Mouse (Mus musculus) embryo, embryonic 11.5 days (tissue): ENCODE measurements around the gene Capn12.
"Not testable (repeated sequence)": the region's sequence is repeated elsewhere in the genome, so short reads cannot be mapped to it uniquely, and the experiment has no call there.

Experiments used
- DNase-seq: peaks from one replicate; pipeline ENCODE4 v3.0.0-alpha.2; 2012; ENCODE audit warnings: low read depth, low spot score

The Capn12 gene

DNA sequence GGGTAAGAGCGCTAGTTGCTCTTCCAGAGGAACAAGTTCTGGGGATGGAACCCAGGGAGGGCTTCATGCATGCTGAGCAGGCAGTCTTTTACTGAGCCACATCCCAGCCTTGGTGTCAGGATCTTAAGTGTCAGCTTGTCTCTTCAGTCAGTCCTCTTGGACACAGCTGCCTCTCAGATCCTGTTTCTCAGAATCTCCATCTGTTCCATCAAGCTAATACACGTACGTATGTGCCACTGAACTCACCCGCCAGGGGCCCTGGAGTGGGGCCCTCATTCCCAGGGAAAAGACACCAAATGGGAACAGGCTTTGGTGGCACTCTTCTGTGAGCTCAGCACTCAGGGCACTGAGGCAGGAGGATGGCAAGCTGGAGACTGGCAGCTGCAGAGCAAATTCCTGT is 3.4 kb upstream of the Capn12 start:
- no peak for DNase-seq

DNA sequence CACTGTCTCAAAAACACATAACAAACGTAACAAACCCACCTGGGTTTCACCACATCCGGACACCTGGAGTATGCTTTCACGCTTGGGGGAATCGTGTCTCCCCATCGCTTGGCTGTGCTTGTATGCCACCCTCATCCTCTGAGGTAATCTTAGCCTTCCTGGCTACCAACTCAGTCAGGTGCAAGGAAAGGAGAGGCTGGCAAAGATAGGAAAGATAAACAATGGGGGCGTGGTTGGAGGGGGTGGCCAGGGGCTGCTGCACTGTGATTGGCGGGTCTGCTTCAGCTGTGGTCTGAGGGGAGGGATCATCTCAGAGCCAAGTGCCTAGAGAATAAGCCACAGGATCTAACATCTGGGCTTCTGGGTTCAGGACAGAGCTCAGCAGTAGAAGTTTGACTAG is 1.6 kb upstream of the Capn12 start:
- DNase-seq = no peak

DNA sequence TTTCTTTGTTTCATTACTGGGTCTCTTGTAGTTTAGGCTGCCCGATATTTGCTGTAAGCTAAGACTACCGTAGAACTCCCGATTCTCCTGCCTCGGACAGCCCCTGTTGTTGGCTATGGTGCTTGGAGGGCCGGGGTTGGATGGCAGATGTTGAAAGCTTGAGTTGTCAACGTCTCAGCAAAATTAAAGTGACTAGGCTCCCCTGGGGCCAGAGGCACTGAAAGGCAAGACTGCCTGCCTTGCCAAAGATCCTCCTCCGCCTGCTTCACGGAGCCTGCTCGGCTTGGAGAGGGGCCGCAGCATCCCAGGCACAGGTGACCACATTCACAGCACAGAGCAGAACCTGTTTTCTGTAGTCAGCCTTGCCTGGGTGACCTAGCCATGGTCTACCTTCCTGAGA is 668 bp upstream of the Capn12 start:
- DNase-seq = no peak

DNA sequence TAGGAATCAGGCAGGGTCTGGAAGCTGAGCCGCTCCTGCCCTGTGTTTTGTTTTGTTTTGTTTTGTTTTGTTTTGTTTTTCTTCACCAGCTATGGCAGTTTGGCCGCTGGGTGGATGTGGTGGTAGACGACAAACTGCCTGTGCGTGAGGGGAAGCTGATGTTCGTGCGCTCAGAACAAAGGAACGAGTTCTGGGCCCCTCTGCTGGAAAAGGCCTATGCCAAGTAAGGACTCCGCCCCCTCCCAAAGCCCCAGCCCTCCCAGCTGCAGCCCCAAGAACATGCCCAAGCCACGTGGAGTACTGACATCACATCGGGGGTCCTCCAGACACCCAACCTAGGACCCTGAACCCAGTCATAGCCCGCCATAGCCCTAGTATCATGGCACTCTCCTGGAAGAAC is 1.8 kb downstream of the Capn12 start:
- no peak for DNase-seq

DNA sequence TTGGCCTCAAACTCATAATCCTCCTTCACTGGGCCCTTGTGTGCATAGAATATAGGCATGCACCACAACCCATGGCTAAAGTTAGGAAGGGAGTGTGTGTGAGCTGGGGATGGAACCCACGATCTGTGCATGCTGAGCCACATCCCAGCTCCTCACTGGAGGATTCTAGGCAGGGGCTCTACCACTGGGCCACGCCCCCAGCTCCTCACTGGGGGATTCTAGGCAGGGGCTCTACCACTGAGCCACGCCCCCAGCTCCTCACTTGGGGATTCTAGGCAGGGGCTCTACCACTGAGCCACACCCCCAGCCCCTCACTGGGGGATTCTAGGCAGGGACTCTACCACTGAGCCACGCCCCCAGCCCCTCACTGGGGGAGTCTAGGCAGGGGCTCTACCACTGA is 2.5 kb downstream of the Capn12 start:
- DNase-seq = not testable (repeated sequence)

DNA sequence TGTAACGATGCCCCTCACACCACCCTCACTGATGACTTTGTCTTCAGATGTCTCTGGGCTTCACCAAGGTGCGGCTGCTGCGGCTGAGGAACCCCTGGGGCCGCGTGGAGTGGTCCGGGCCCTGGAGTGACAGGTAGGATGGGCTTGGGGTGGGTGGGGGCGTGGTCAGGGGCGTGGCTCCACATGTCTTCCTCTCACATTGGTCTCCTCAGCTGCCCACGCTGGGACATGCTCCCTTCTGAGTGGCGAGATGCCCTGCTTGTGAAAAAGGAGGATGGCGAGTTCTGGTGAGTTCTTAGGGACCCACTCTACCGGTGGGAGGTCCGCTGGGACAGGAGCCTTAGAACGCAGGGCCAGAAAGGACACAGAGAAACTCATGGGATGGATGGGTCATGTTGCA is 5.3 kb downstream of the Capn12 start:
- no peak for DNase-seq

DNA sequence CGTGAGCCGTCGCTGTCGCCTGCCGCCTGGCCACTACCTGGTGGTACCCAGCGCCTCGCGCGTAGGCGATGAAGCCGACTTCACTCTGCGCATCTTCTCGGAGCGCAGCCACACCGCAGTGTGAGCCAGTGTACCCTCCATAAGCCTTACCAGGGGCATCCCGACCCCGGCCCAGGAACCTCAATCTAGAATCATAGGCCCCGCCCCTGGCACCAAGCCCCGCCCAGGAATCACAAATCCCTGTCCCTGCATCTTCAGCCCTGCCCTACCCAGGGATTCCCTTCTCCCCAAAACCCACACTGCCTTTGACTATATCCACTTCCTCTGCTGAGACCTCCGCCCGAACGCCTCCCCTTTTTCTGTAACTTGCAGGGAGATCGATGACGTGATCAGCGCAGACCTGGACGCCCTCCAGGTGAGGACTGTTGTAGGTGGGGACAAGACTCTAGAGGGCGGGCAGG is 7.5 kb downstream of the Capn12 start:
- no peak for DNase-seq

DNA sequence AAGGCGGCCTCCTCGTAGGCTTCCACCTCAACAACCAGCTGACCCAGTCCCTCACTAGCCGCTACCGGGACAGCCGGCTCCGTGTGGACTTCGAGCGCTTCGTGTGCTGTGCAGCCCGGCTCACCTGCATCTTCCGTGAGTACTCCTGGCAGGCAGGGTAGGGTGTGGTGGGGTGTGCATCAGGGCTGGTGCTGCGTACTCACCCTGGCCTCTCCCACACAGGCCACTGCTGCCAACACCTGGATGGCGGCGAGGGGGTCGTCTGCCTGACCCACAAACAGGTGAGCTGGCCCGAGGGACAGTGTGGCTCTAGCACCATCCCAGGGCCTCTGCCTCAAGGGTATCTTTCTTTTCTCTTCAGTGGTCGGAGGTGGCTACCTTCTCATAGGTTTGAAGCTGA is 11.4 kb downstream of the Capn12 start:
- no peak for DNase-seq

DNA sequence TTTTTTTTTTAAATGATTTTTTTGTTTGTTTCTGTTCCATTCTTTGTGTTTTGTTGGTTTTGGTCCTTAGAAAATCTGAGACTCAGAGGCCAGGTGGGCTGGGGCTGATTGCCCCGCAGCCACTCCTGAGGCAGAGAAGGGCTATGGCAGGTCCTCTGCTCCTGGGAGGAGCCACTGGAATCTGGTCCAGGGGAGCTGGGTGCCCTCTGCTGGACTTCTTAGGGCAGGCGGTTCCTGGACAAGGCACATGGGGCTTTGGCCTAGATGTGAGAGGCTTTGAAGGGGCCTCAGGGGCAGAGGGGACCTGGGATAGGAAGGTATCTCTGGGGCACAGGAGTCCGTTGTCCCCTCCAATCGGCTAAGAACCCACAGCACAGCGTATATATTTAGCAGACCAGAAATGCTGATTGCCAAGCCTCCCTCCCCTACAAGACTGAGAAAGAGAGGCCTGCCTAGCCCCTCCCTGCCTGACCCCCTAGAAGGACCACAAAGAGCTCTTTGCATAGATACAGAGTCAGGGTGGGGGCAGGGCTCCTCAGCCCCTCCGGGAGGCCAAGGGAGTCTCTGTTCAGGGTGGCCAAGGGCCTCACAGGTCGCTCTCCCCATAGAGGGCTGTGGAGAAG is 12.5 kb downstream of the Capn12 start:
- DNase-seq = peak; percentile 30

DNA sequence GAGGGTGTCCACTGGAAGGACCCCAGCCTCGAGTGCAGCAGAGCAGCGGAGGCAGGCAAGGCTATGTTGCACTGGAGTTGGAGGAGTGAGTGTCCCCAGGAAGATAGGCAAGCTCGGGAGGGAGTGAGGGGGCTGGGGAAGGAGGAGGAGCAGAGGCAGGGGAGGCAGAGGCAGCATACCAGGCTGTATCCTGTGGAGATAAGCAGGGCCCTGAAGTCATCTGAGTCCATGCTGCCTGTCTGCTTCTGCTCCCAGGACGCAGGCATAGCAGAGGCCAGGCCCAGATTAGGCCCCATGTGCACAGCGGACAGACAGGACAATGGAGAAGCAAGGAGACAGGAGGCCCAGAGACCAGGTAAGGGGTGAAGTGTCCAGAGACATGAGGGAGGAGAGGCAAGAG is 13.7 kb downstream of the Capn12 start:
- DNase-seq = no peak

DNA sequence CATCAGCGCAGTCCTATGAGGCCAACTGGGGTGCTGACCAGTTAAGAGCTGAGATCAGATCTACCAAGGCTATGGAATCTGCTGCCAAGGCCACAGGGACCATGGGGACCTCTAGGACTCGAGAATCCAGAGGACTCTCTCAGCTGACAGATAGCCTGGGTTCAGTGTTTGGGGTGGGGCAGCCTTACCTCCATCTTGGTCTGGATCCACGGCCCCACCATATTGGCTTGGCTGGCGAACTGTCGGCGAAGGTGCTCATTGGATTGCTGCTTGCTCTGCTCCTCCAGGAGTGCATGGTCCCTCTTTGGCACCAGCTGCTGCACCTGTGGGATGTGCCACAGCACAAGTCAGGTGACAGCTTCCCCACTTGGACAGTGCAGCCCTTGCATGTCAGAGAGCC is 16.4 kb downstream of the Capn12 start:
- no peak for DNase-seq

DNA sequence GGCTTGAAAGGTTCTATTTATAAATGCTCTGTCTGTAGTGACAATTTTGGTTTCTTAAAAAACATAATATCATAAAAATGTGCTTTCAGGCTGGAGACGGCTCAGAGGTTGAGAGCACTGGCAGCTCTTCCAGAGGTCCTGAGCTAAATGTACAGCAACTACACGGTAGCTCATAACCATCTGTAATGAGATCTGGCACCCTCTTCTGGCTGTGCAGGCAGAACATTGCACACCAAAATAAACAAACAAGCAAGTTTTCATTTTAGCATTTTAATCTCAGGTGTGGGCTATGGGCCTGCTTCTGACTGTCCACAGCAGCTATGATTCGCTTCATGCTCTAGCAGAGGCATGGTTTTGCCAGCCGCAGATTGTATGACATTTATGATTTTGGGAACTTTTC is 18.8 kb downstream of the Capn12 start:
- DNase-seq = no peak

DNA sequence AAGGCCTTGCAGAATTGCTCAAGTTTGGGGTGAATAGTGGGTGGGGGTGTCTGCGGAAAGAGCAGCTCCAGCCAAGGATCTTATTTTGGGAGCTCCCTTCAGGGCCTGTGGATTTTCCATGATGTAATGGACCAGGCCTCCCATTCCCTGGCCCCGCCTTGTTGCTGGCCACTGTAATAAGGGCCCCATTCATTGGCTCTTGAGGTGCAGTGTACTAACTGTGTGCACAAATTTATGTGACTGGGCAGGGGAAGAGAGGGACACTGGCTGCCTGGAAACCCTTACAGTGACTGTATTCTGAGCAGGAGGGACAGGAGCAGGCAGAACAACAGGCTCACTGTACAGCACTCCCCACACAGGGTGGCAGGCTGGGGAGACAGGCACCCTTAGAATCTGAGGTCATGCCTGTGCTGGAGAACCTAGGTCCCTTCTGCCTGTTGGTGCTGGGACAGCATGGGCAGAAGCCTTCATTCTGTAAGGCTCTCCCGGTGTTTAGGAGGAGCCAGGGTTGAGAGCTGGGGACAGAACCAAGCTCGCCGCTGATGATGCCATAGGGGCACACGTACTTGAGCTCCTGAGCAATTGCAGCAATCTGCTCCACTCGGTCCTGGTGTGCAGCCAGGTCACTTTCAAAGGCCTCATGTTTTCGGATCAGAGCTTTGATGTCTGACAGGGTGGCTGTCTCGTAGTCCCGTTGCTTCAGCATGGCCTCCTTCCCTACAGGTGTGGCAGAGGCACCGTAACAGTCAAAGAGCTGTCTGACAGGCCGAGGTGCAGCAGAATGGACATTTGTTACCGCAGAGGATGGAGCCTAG is 20.3 kb downstream of the Capn12 start:
- DNase-seq = no peak

DNA sequence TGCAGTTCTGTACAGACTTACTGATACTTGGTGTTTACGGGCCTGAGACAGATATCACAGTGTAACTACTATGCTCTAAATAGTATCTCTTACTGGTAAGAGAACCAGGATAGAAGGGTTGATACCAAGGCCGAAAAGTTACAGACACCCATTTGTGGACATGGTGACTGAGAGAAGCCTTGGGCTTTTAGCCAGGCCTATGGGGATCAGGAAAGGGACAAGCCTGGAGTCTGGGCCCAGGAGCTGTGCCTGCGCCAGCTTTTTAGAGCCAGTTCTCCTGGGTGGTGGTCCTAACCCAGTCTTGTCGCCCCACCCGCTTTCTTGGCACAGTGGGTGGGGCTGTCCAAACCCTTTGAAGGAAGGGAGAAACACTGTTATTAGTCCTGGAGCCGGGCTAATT is 21.0 kb downstream of the Capn12 start:
- no peak for DNase-seq

DNA sequence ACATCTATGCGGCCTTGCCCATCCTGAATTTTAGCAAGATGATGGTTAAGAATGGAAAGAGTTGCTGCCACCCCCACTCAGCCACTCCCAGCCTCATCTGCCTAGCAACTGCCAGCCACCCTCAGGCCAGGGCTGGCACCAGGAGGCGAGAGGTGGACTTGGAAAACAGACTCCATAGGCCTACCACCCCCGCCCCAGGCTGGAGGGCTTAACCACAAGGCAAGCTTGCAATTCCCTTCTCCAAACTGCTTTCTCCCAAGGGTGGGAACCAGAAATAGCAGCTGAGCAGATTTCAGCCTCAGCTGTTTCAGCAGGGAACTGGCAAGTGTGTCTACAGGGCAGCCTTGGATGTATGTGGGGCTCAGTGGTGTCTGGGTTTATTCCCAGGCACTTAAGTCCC is 21.6 kb downstream of the Capn12 start:
- no peak for DNase-seq

DNA sequence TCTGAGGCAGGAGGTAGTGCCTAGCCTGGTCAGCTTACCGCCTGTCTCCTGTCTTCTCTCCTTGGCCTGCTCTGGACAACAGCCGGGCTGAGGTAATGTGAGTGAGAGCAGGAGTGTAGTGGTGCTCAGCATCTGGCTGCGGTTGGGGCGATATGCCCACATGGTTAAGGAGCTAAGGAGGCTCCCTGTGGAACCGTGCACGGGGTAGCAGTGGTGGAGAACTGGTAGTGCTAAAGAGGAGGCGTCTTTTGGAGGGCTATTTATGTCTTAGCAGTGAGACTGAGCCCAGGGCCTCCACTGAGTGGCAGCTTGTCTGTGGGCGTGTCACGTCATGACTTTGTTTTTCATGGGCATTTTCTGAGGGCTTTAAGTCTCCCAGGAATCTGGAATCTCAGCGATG is 22.6 kb downstream of the Capn12 start:
- DNase-seq = no peak

DNA sequence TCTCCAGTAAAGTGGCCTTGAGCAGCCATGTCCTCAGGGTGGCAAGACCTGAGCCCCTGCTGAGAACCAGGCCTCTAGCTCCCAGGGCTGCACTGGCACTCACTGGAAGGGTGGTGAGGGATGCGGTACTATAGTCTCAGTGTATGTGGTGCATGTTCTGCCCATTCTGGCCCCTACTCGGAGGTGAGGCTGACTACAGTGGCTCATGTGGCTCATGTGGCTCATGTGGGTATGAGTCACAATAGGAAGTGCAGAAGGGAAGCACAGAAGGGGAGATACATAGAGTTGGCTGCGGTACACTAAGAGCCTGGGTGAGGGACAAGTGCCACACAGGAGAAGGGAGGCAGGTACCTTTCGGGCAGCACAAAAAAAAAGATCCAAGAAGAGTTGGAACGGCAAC is 26.0 kb downstream of the Capn12 start:
- no peak for DNase-seq

DNA sequence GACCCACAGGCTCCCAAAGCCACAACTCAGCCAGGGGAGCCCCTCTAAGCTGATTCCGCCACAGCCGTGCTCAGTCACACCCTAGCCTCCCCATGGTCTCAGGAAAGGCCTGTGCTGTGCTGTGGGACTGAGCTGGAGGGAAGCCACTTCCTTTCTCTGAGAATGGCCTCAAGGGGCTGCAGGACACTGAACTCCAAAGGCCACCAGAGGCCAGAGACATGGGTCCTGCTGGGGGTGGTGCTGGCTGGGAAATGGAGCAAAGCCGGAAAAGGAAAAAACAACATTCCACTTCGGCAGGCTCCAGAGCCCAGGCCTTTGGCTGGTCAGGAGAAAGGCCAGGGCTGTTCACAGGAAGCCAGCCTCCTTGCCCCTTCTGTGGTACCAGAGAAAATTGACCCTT is 30.4 kb downstream of the Capn12 start:
- DNase-seq = no peak

DNA sequence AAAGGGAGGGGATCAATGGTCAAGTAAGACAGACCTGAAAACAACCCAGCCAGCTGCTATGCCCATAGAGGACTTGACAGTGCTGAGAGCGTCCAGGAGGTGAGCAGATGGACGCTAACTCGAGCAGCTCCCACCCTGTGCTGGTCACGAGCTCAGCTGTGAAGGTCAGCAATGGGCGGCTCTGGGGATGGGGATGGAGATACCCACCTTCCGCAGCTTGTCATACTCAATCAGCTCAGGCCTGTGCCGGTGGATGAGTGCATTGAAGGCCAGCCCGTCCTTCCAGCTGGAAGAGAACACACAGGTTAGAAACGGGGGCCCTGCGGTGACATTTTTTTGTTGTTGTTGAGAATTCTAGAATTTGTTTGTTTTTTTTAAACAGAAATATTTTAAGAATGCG is 31.9 kb downstream of the Capn12 start:
- no peak for DNase-seq

DNA sequence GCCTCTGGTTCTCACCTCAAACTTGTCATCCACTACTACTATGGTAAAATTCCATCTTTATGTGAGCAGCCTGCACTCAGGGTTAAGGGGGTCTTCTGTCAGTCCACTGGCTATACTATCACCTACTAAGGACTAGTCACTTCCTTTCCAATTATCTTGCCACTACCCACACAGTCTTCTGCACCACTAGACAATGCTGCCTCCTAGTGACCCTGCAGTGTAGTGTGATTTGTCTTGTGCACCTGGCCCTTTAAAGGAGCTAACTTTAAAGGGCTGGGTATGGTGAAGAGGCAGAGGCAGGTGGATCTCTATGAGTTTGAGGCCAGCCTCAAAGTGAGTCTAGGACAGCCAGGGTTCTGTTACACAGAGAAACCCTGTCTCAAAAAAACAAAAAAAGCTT is 35.3 kb downstream of the Capn12 start:
- DNase-seq = no peak

DNA sequence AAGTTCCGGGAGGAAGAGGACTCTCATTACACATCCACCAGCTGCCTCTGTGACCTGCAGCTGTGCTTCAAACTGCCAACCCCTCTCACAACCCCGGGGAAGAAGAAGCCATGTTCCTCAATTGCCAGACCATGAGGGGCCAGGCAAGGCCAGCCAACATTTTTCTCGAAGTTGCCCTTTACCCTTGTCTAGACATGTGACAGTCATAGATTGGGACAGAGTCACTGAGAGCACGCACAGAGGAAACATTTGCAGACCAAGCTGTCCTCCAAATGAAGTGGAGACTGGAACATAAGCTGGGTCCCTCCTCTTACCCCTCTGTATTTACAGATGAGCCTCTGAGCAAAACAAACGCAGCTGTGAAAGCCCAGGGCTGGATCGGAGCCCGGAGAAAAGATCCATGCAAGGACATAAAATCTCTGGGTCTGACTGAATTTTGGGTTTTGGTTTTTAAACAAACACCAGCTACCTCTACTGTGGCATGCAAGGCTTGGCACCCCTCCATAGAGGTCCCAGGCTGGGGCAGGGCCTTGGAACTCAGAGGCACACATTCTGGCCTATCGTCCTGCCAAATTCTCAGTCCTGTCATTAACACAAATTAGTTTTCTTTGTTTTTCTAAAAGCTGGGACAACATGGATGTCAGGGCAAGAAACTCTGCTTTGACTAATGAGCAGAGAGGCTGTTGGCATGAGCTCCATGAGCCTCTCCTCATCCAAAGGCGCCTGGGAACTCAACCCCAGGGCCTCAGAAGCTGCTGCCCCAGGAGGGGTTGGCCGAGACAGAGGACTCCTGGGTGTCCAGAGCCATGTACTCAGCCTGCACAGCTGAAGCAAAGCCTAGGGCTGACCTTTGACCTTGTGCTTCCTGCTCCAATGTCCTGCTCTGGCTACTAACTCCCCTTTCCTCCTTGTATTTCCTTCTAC is 36.5 kb downstream of the Capn12 start:
- DNase-seq = no peak

DNA sequence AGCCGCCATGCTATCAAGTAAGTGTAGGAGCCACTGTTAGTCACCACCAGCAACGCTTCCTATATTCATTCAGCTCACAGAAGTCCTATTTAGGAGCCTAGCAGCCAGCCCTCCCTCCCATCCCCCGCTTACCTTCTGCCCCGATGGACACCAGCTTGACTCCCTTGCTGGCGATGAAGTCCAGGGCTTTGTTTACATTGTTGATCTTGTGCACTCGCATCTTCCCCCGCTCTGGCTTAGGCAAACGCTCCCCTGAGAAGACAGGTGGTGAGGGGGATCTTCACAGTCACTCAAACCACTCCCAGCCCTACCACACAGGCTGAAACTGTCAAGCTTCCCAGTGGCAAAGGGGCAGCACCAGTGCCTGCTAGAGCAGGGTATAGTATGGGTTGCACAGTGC is 37.3 kb downstream of the Capn12 start:
- DNase-seq = no peak
